Mouse (Mus musculus) embryonic facial prominence, embryonic 13.5 days (tissue): ENCODE data around the gene Trpv1. TPM values are rescaled to one million over a fixed set of nuclear protein-coding genes. Genes with fewer than 3 reads are reported as not detected.
A peak's percentile ranks its signal among the peaks of the same experiment; 100 is the strongest.

ENCODE experiments used
- ATAC-seq: fragments of 200-750 bp; cut with Nextera tagmentation; 2 replicates; pipeline ENCODE4 v1.8.0; 2017; ENCODE audit warnings: low read depth; ENCODE audit not compliant: insufficient number of reproducible peaks, insufficient read depth, low FRiP score, low TSS enrichment
- H3K27ac ChIP-seq: fragments of 300-500 bp; sonication (generic); 2 replicates; pipeline ENCODE4 v1.5.1; 2015; ENCODE audit warnings: moderate library complexity, mild to moderate bottlenecking, inconsistent platforms
- H3K27me3 ChIP-seq: fragments of 300-500 bp; sonication (generic); 2 replicates; pipeline ENCODE4 v1.6.1; 2015; ENCODE audit warnings: mild to moderate bottlenecking, inconsistent platforms
- H3K36me3 ChIP-seq: fragments of 300-500 bp; sonication (generic); 2 replicates; pipeline ENCODE4 v1.6.1; 2015; ENCODE audit warnings: mild to moderate bottlenecking, inconsistent platforms
- H3K4me1 ChIP-seq: fragments of 300-500 bp; sonication (generic); 2 replicates; pipeline ENCODE4 v1.6.1; 2015; ENCODE audit warnings: inconsistent platforms
- H3K4me2 ChIP-seq: fragments of 300-500 bp; sonication (generic); 2 replicates; pipeline ENCODE4 v1.6.1; 2015; ENCODE audit warnings: moderate library complexity, mild to moderate bottlenecking, inconsistent platforms
- H3K4me3 ChIP-seq: fragments of 300-500 bp; sonication (generic); 2 replicates; pipeline ENCODE4 v1.5.1; 2015; ENCODE audit warnings: mild to moderate bottlenecking, inconsistent platforms
- H3K9ac ChIP-seq: fragments of 300-500 bp; sonication (generic); 2 replicates; pipeline ENCODE4 v1.6.1; 2015; ENCODE audit warnings: mild to moderate bottlenecking, inconsistent platforms
- H3K9me3 ChIP-seq: fragments of 300-500 bp; sonication (generic); 2 replicates; pipeline ENCODE4 v1.6.1; 2016; ENCODE audit warnings: inconsistent platforms
- WGBS: fragments of 180-500 bp; shearing (Covaris S2); methylation state at CpG from one replicate; pipeline ENCODE4 v1.1.7; 2015; ENCODE audit warnings: mixed read lengths; 5-methylcytosine and 5-hydroxymethylcytosine counted together
- polyA plus RNA-seq: library from polyadenylated mRNA; unstranded; fragments of >200 nt; fragmentation: Nextera tagmentation; extraction: Ambion mirVana; gene quantifications from 2 replicates; pipeline ENCODE4 v1.2.1, GENCODE M21; 2015

The Trpv1 gene
- polyA plus RNA-seq, 1 experiment from 2014 or later, result not detected

DNA sequence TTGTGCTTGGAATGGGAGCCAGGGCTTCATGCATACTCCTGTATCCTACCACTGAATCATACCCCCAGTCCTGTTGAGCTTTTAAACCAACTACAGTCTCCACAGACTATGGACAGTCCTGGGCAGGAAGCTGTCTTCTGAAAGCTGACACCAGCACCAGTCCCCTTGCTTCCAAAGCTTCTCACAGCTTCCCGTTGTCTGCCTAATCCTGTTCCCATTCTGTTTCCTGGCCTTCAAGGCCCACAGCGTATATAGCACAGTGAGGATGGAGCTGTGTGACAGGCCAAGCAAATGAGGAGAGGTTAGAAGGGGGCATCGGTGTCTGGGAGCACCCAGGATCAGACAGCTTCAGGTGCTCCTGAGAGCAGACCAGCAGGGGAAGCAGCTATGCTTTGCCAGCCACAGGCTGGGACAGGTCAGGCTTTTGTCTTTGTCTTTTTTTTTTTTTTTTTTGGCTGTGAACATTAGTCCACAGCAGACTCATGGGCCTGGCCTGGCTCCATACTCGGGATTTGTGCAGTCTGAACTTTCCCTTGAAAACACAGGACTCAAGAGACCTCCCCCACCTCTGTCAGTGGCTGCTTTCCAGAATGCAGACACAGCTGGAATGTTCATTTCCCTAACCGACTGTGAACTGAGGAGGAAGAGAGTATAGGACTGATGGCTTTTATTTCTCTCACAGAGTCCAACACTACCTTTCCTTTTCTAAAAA, 2.1 kb downstream of the Trpv1 start:
- Histone ChIP-seq H3K4me1 (peaks cover 12% of the 10 kb centered on the region), H3K9me3 (no peaks in the 10 kb centered on the region), H3K9ac (no peak overlapping the region), H3K4me3 (no peak overlapping the region), H3K27ac (0 out of 2 replicates have a peak overlapping the region, but pooled peaks have one; percentile 34), H3K36me3 (no peaks in the 10 kb centered on the region), H3K27me3 (no peaks in the 10 kb centered on the region), H3K4me2 (no peak overlapping the region)
- no peak for ATAC-seq
- WGBS, result 27% methylated on average over 5 of the region's 5 CpGs

DNA sequence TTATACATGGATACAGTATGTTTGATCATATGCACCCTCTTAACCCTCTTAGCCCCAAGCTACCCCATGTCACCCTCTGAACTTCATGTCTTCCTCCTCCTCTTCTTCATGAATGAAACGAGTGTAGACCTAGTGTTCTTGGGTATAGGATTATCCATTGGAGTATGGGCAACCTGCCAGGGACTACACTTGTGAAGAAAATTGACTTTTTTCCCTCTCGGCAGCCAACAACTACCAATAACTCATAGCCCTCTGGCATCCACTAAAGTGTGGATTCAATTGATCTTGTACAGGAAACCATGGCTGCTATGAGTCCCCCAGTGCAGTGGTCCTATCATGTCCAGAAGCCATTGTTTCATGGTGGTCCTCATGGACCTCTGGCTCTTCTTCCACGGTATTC, 2.6 kb downstream of the Trpv1 start:
- H3K27ac ChIP-seq, result no peak overlapping the region; the same call in 1 of the 2 replicates
- ATAC-seq, result no peak
- WGBS, result 54% methylated on average over 3 of the region's 3 CpGs

DNA sequence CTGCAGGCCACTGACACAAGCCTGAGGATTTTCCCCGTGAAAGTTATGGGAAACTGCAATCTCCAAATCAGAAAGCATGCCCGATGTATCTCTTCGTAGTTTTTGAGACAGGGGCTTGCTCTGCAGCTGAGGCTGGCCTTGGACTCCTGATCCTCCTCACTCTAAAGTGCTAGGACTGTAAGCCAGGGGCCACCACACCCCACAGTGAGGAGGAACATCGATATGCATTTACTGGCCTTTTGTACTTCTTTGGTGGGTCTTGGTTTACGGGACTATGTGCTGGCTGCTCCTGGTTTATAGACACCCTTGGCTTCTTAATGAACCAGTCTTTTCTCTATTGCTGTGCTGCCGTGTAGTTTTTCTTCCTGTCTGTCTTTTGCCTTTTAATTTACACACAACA, 8.1 kb downstream of the Trpv1 start:
- H3K27me3 ChIP-seq, result no peaks in the 10 kb centered on the region
- no peak overlapping the region for H3K9ac ChIP-seq
- ATAC-seq, result no peak
- H3K9me3 ChIP-seq, result no peaks in the 10 kb centered on the region
- H3K27ac ChIP-seq, result no peak overlapping the region
- no peaks in the 10 kb centered on the region for H3K36me3 ChIP-seq
- no peak overlapping the region for H3K4me3 ChIP-seq
- 89% methylated on average over 6 of the region's 6 CpGs for WGBS
- no peak overlapping the region for H3K4me2 ChIP-seq
- H3K4me1 ChIP-seq, result no peaks in the 10 kb centered on the region

More for the DNA sequence above, 2.6 kb downstream of the Trpv1 start:
- Histone ChIP-seq H3K4me2 (no peak overlapping the region), H3K9ac (no peak overlapping the region), H3K27me3 (no peaks in the 10 kb centered on the region), H3K4me1 (peaks cover 12% of the 10 kb centered on the region), H3K36me3 (no peaks in the 10 kb centered on the region), H3K9me3 (no peaks in the 10 kb centered on the region), H3K4me3 (no peak overlapping the region)

DNA sequence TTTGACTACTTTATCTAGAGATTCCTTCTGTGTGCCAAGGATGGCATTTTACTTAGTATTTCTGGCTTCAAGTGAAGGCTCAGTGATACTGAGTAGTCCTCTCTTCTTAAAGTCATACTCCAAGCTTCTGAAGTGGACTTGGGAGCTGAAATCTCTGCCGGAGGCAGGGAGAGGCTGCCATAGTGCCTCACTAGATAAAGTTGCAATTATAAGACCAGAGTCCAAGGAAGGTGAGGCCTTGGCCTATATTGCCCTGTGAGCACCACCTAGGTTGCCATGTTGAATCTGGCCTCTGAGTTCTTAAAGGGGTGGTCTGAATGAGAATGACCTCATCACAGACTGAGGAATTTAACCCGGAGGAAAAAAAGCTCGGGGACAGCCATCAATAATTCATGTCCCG, 8.7 kb downstream of the Trpv1 start:
- H3K27me3 ChIP-seq, result no peaks in the 10 kb centered on the region
- no peaks in the 10 kb centered on the region for H3K9me3 ChIP-seq
- H3K27ac ChIP-seq, result no peak overlapping the region
- ATAC-seq, result no peak
- no peaks in the 10 kb centered on the region for H3K36me3 ChIP-seq
- H3K4me2 ChIP-seq, result no peak overlapping the region
- WGBS, result 89% methylated on average over 4 of the region's 4 CpGs
- H3K4me3 ChIP-seq, result no peak overlapping the region
- H3K4me1 ChIP-seq, result no peaks in the 10 kb centered on the region
- no peak overlapping the region for H3K9ac ChIP-seq

DNA sequence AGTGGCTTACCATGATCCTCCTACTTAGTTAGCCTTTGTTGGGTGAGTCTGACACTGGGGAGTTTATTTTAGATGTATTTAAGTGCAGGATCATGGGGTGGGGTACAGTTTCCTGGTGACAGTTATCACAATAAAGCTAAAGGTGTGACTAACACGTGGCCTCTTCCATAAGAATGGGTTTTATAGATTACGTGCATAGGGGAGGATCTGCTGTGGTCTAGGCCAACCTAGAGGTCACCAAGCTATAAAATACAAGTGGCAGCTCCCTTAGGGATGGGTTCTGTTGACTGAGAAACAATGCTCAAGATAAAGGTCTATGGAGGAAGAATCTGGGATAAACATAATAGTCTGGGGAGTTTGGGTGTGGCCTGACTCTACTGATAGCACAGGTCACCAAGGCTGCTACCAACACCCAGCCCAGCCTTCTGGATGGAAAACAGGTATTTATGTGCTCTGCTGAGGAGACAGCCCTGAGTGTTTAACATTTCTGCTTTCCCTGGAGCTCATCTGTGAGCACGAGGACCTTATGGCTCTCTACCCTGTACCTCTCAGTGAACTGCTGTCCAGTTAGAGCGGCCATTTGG, 23.4 kb downstream of the Trpv1 start:
- Histone ChIP-seq H3K27ac (no peak overlapping the region), H3K36me3 (no peaks in the 10 kb centered on the region), H3K9ac (no peak overlapping the region), H3K27me3 (no peaks in the 10 kb centered on the region), H3K4me3 (no peak overlapping the region), H3K4me2 (no peak overlapping the region), H3K4me1 (no peaks in the 10 kb centered on the region), H3K9me3 (no peaks in the 10 kb centered on the region)
- ATAC-seq, result no peak
- WGBS, result 75% methylated on average over 4 of the region's 4 CpGs

DNA sequence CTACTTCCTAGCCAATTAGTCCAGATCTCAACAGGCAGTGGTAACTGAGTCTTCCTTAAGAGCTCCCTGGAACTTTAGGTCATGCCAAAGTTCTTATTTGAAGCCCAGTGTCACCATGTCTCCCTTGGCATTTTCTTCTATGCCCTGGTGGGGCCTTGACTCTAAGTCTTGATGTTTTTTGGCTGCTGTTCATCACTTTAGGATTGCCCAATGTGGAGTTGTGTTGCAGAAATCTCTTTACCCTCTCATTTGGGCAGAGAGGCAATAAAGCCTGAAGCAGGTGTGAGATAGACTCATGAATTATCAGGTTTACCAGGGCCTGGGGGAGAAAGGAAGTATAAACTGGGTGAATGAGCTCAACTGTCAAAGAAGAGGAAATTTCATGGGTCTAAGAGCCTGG, 24.6 kb downstream of the Trpv1 start:
- no peak overlapping the region for H3K9ac ChIP-seq
- H3K27me3 ChIP-seq, result no peaks in the 10 kb centered on the region
- no peak overlapping the region for H3K27ac ChIP-seq
- no peak for ATAC-seq
- no peaks in the 10 kb centered on the region for H3K36me3 ChIP-seq
- no peaks in the 10 kb centered on the region for H3K9me3 ChIP-seq
- H3K4me1 ChIP-seq, result no peaks in the 10 kb centered on the region
- no peak overlapping the region for H3K4me2 ChIP-seq
- H3K4me3 ChIP-seq, result no peak overlapping the region

DNA sequence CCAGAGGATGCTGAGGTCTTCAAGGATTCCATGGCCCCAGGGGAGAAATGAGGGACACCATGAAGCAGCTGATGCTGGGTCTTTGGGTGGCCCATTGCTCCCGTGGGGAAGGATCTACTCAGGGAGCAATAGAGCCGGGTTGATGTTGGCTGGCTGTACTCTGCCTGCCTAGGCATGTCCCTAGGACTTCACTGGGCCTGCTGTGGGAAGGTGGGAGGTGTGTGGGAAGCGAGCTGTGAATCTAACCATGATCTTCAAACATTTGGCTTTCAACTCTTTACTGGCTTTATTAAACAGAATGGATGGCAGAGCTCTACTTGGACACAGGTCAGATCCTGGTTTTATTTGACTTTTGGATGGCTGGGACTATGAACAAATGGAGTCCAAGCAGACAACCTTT, 26.4 kb downstream of the Trpv1 start:
- Histone ChIP-seq H3K27me3 (no peaks in the 10 kb centered on the region), H3K4me2 (no peak overlapping the region), H3K4me3 (no peak overlapping the region), H3K9me3 (no peaks in the 10 kb centered on the region), H3K36me3 (no peaks in the 10 kb centered on the region), H3K27ac (no peak overlapping the region), H3K4me1 (no peaks in the 10 kb centered on the region), H3K9ac (no peak overlapping the region)
- 63% methylated on average over 3 of the region's 3 CpGs for WGBS
- ATAC-seq, result no peak

DNA sequence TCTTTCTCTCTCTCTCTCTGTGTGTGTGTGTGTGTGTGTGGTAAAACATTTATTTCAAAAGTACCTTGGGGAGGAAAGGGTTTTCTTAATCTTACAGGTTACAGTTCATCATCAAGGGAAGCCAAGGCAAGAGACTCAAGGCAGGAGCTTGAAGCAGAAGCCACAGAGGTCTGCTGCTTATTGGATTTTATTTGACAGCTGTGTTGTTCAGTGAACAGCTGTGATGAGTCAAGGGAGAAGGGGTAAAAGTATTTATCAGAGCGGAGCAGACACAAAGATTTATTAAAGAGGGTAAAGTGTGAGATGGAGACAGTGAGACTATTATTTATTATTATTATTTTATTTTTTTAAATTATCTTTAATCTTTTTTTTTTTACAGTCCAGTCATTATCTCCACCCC, 27.3 kb downstream of the Trpv1 start:
- Histone ChIP-seq H3K4me3 (no peak overlapping the region), H3K27me3 (no peaks in the 10 kb centered on the region), H3K4me1 (no peaks in the 10 kb centered on the region), H3K4me2 (no peak overlapping the region), H3K36me3 (no peaks in the 10 kb centered on the region), H3K27ac (no peak overlapping the region), H3K9me3 (no peaks in the 10 kb centered on the region), H3K9ac (no peak overlapping the region)
- ATAC-seq, result no peak
- 89% methylated on average over 1 of the region's 1 CpGs for WGBS

DNA sequence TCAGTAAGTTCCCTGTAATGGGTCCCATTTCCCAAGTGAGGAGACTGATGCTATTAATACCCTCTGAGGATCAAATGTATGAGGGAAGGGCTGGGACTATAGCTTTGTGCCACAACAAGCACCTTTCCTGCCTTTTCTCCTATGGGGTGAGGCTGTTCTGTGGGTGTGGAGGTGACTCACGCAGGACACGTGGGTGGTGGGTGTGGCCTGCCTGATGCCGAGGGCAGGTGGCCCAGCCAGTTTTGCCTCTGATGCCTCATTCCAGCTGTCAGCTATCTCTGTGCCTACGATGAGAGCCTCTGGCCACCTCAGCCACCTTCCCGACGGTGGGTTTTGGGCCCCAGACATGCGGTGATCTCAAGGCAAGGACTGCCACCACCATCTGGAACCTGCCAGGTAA, 33.2 kb downstream of the Trpv1 start, which contains the start of gene Trpv3:
Trpv3 (plus strand) TSS at position 122 of the 400 bp plus-strand sequence.
- no peaks in the 10 kb centered on the region for H3K9me3 ChIP-seq
- H3K9ac ChIP-seq, result no peak within 1 kb of the TSS
- H3K4me2 ChIP-seq, result no peak within 1 kb of the TSS
- no peaks in the 10 kb centered on the region for H3K4me1 ChIP-seq
- no peak within 1 kb of the TSS for H3K4me3 ChIP-seq
- H3K36me3 ChIP-seq, result no peaks in the 10 kb centered on the region
- ATAC-seq, result no peak
- H3K27me3 ChIP-seq, result no peaks in the 10 kb centered on the region
- 71% methylated on average over 7 of the region's 7 CpGs for WGBS
- H3K27ac ChIP-seq, result no peak within 1 kb of the TSS

DNA sequence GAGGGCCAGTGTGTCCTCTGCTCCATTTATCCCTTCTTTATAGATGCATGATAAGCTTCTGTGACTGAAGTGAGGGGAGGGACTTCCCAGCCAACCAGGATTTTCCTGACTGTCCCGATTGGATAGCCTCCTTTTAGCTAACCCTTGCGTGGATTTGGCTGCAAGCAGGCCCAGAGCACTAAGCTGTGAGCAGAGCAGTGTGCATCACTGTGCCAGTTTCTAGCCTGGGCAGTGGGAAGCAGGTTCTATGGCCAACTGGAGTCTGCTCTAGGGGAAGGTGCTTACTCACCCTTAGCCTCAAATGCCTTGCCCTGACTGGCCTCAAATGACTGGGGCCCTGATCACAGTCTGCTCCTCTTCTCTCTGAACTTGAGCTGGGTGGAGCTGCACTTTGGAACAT, 40.7 kb downstream of the Trpv1 start:
- Histone ChIP-seq H3K9me3 (no peaks in the 10 kb centered on the region), H3K36me3 (no peaks in the 10 kb centered on the region), H3K4me2 (no peak overlapping the region), H3K4me3 (no peak overlapping the region), H3K9ac (no peak overlapping the region), H3K27ac (no peak overlapping the region), H3K4me1 (no peaks in the 10 kb centered on the region), H3K27me3 (no peaks in the 10 kb centered on the region)
- whole genome bisulfite sequencing, result 25% methylated on average over 2 of the region's 2 CpGs
- ATAC-seq, result no peak

DNA sequence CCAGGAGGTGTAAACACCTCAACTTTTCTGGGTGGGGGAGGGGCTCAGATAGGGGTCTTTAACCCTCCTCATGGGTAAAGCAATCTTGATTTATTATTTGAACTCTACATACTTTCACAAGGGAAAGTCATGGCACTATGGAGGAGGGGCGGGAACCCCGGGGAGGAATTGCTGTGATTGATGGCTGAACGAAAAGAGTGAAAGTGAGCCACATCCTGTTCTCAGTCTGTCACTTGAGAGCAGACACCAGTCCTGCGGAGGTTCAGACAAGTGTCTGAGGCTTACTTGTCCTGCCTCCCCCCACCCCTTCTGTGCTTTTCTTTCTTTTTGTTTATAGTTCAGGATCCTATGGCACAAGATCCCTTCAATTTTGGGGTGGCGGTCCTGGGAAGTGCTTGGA, 46.6 kb downstream of the Trpv1 start:
- no peak for ATAC-seq
- Histone ChIP-seq H3K27me3 (no peaks in the 10 kb centered on the region), H3K36me3 (no peaks in the 10 kb centered on the region), H3K4me2 (no peak overlapping the region), H3K4me3 (no peak overlapping the region), H3K27ac (no peak overlapping the region), H3K9ac (no peak overlapping the region), H3K9me3 (no peaks in the 10 kb centered on the region), H3K4me1 (peaks cover 6% of the 10 kb centered on the region; the same call in 1 of the 2 replicates)
- WGBS, result 36% methylated on average over 5 of the region's 5 CpGs

DNA sequence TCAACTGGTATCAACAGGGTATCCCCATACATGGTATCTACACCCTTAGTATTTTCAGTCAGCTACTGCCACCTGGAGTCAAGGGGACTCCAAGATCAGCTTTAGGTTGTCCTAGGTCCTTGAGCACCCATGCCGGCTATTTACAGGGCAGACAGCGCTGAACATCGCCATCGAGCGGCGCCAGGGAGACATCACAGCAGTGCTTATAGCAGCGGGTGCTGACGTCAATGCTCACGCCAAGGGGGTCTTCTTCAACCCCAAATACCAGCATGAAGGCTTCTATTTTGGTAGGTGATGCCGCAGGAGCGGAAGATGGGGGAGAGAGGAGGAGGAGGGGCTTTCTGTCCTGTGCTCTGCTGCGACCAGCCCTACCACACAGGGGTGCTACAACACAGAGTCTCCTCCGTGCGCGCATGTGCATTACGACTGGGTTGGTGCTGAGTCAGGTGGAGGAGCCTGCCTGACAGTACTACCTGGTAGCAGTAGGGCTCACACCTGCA, 47.5 kb downstream of the Trpv1 start:
- WGBS, result 4% methylated on average over 16 of the region's 16 CpGs
- Histone ChIP-seq H3K36me3 (no peaks in the 10 kb centered on the region), H3K4me2 (peak overlapping the region; percentile 60), H3K27me3 (no peaks in the 10 kb centered on the region), H3K9me3 (no peaks in the 10 kb centered on the region), H3K27ac (no peak overlapping the region), H3K9ac (peak overlapping the region; percentile 61), H3K4me3 (peak overlapping the region; percentile 34), H3K4me1 (peaks cover 6% of the 10 kb centered on the region; the same call in 1 of the 2 replicates)
- ATAC-seq, result peak; percentile 61
